In the genomic region with DNA sequence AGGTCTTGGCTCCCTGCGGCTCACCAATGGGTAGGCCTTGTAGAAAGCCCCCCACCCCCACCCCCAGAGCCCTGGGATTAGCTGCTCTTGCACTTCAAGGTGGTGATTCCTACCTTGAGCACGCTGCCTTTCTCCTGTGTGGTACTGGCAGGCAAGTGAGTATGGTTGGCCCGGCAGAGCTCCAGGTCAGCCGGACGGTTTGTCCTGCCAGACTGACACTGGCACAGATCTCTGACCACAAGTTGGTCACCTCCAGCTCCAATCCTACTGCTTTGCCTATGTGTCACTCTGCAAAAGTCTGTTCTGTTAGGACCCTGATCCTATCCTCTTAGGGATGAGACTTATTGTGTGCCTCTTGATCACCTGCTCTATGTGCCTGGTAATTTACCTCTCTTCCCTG, we compare ENCODE assay signal across 24 mouse cellular contexts. TPM values are rescaled to one million over a fixed set of nuclear protein-coding genes. Genes with fewer than 3 reads are reported as not detected.
DNase-seq lines count a peak whose midpoint lies in the region; ATAC-seq and TF ChIP-seq lines count a peak whose summit lies in the region.
"Had no signal": no experiment of that assay in that cellular context is flagged by ENCODE, and none has a peak within 500 bp of the region (broad histone marks: within the 10 kb centered on the region; RNA-seq: fewer than 3 reads in every experiment).

No protein-coding gene starts in this region.

- peak overlapping the region; percentile 36 for H3K9ac ChIP-seq in liver, embryonic 12.5 days
- H3K9ac ChIP-seq in liver, embryonic 11.5 days (ENCODE audit: low read depth, low read length) = no peak overlapping the region
- no peak overlapping the region for H3K9ac ChIP-seq in liver, embryonic 14.5 days (replicated peaks)
- no peak overlapping the region for H3K9ac ChIP-seq in intestine, embryonic 16.5 days (ENCODE audit: low read depth, low read length)
- H3K9ac ChIP-seq: embryonic facial prominence, embryonic 13.5 days; heart, embryonic 13.5 days; lung, embryonic 14.5 days; neural tube, embryonic 12.5 days had no signal

- no peak overlapping the region for H3K4me2 ChIP-seq in liver, embryonic 12.5 days
- no peak overlapping the region for H3K4me2 ChIP-seq in liver, embryonic 11.5 days
- H3K4me2 ChIP-seq in liver, embryonic 14.5 days (ENCODE audit: low read depth) = no peak overlapping the region
- no peak overlapping the region for H3K4me2 ChIP-seq in intestine, embryonic 16.5 days (ENCODE audit: low read depth, low read length)
- H3K4me2 ChIP-seq: embryonic facial prominence, embryonic 13.5 days; heart, embryonic 13.5 days; lung, embryonic 14.5 days; neural tube, embryonic 12.5 days had no signal

- WGBS in liver, embryonic 12.5 days (ENCODE audit: insufficient replicate concordance) = 70% methylated on average over 5 of the region's 5 CpGs
- WGBS in liver, embryonic 11.5 days = 78% methylated on average over 5 of the region's 5 CpGs
- 82% methylated on average over 5 of the region's 5 CpGs for WGBS in liver, embryonic 14.5 days (ENCODE audit: insufficient replicate concordance)
- WGBS in intestine, embryonic 16.5 days = 67% methylated on average over 5 of the region's 5 CpGs

- TF ChIP-seq CTCF in liver, embryonic 14.5 days (IDR thresholded peaks at IDR 0.05; ENCODE audit: low read depth) = no peak

- peak overlapping the region; percentile 98 for H3K27ac ChIP-seq in liver, embryonic 12.5 days
- no peak overlapping the region for H3K27ac ChIP-seq in liver, embryonic 11.5 days (ENCODE audit: low read depth, low read length)
- H3K27ac ChIP-seq in liver, embryonic 14.5 days = peak overlapping the region; percentile 98
- no peak overlapping the region for H3K27ac ChIP-seq in intestine, embryonic 16.5 days (ENCODE audit: low read length)
- H3K27ac ChIP-seq: embryonic facial prominence, embryonic 13.5 days; heart, embryonic 13.5 days; layer of hippocampus, adult 2 months; neural tube, embryonic 12.5 days had no signal

- H3K27me3 ChIP-seq in liver, embryonic 12.5 days (replicated peaks) = no peaks in the 10 kb centered on the region
- H3K27me3 ChIP-seq in liver, embryonic 11.5 days (replicated peaks; ENCODE audit: control insufficient read depth, insufficient read depth, low read length) = no peaks in the 10 kb centered on the region
- no peaks in the 10 kb centered on the region for H3K27me3 ChIP-seq in liver, embryonic 14.5 days (ENCODE audit: control insufficient read depth, insufficient read depth, low read length)
- H3K27me3 ChIP-seq in intestine, embryonic 16.5 days (replicated peaks; ENCODE audit: control insufficient read depth, insufficient read depth, low read length) = no peaks in the 10 kb centered on the region
- H3K27me3 ChIP-seq: embryonic facial prominence, embryonic 13.5 days; heart, embryonic 13.5 days; neural tube, embryonic 12.5 days had no signal

- H3K4me1 ChIP-seq in liver, embryonic 12.5 days = peaks cover 90% of the 10 kb centered on the region
- H3K4me1 ChIP-seq in liver, embryonic 11.5 days (replicated peaks; ENCODE audit: control insufficient read depth, insufficient read depth, low read length) = peaks cover 56% of the 10 kb centered on the region
- peaks cover 76 to 77% of the 10 kb centered on the region in 2 experiments for H3K4me1 ChIP-seq in liver, embryonic 14.5 days (replicated peaks; ENCODE audit: control insufficient read depth in 2 of 2, insufficient read depth in 2 of 2, low read length in 1 of 2)
- peaks cover 11% of the 10 kb centered on the region for H3K4me1 ChIP-seq in intestine, embryonic 16.5 days (ENCODE audit: control insufficient read depth, insufficient read depth, low read length)

- peak; percentile 91 for DNase-seq in heart, adult 11 months
- no peak for DNase-seq in heart, postnatal 25 days (ENCODE audit: low spot score)
- DNase-seq in liver, embryonic 11.5 days (ENCODE audit: low spot score) = no peak
- DNase-seq in liver, embryonic 14.5 days (ENCODE audit: low read depth in 3 of 3, low spot score in 3 of 3) = no peak
- no peak for DNase-seq in right cerebral cortex, adult 18-20 months
- DNase-seq: adrenal gland, postnatal 14 days; cerebellum, adult 11-12 months; cerebellum, postnatal 14 days; kidney, adult 2 months; kidney, postnatal 14 days; left cerebral cortex, postnatal 4 days; lung, embryonic 14.5 days; lung, postnatal 4 days; spleen, adult 18-20 months; thymus, postnatal 25 days had no signal

- intact Hi-C loops in heart, postnatal 25 days (cut with DNase I) = no loop called here

- no peak for TF ChIP-seq EP300 in liver, embryonic 14.5 days (IDR thresholded peaks at IDR 0.05; ENCODE audit: low read depth)

- no peaks in the 10 kb centered on the region for H3K36me3 ChIP-seq in liver, embryonic 12.5 days
- no peaks in the 10 kb centered on the region for H3K36me3 ChIP-seq in liver, embryonic 11.5 days (ENCODE audit: control insufficient read depth, insufficient read depth, low read length)
- no peaks in the 10 kb centered on the region for H3K36me3 ChIP-seq in liver, embryonic 14.5 days (replicated peaks; ENCODE audit: control insufficient read depth, insufficient read depth, low read depth)
- no peaks in the 10 kb centered on the region for H3K36me3 ChIP-seq in intestine, embryonic 16.5 days (ENCODE audit: control insufficient read depth, insufficient read depth, low read length)
- H3K36me3 ChIP-seq: embryonic facial prominence, embryonic 13.5 days; heart, embryonic 13.5 days; neural tube, embryonic 12.5 days had no signal

- H3K4me3 ChIP-seq in liver, embryonic 12.5 days = no peak overlapping the region
- no peak overlapping the region for H3K4me3 ChIP-seq in liver, embryonic 11.5 days (ENCODE audit: low read depth, low read length)
- no peak overlapping the region for H3K4me3 ChIP-seq in liver, embryonic 14.5 days (ENCODE audit: insufficient read depth in 1 of 2, low read depth in 2 of 2, low read length in 2 of 2)
- H3K4me3 ChIP-seq in intestine, embryonic 16.5 days (ENCODE audit: low read length) = no peak overlapping the region
- H3K4me3 ChIP-seq: embryonic facial prominence, embryonic 13.5 days; heart, embryonic 13.5 days; layer of hippocampus, adult 2 months; neural tube, embryonic 12.5 days had no signal

- H3K9me3 ChIP-seq in liver, embryonic 12.5 days (replicated peaks) = 0 out of 2 replicates have a peak, but pooled peaks cover 2% of the 10 kb centered on the region
- H3K9me3 ChIP-seq in liver, embryonic 11.5 days (ENCODE audit: control insufficient read depth, low read length) = no peaks in the 10 kb centered on the region
- no peaks in the 10 kb centered on the region for H3K9me3 ChIP-seq in liver, embryonic 14.5 days (ENCODE audit: control insufficient read depth, low read length)
- no peaks in the 10 kb centered on the region for H3K9me3 ChIP-seq in intestine, embryonic 16.5 days (ENCODE audit: control insufficient read depth, low read length)
- H3K9me3 ChIP-seq: embryonic facial prominence, embryonic 13.5 days; G1E; heart, embryonic 13.5 days; neural tube, embryonic 12.5 days had no signal

- ATAC-seq in liver, embryonic 12.5 days = no peak
- no peak for ATAC-seq in liver, embryonic 11.5 days (replicated peaks; ENCODE audit: low FRiP score)
- no peak for ATAC-seq in liver, embryonic 14.5 days (ENCODE audit: insufficient read depth)
- ATAC-seq in intestine, embryonic 16.5 days = no peak
- ATAC-seq: activated CD4-positive, CD25-positive, alpha-beta regulatory T cell, adult 4 months; forebrain, embryonic 16.5 days had no signal

RNA-seq across cellular contexts. Expression of gene Dapk2, which starts 26.5 kb away (rescaled TPM):
- total RNA-seq in heart, postnatal 25 days (2021) = 1 to 10 TPM; 5.3 TPM
- polyA plus RNA-seq in liver, embryonic 12.5 days (2016; fragmentation: Nextera tagmentation; extraction: Ambion mirVana) = 12.3 and 16.4 TPM in 2 replicates
- 5.9 and 6.1 TPM in 2 replicates for polyA plus RNA-seq in liver, embryonic 11.5 days (2014; fragmentation: Nextera tagmentation; extraction: Ambion mirVana)
- 7.3 and 11.7 TPM in 2 replicates for polyA plus RNA-seq in liver, embryonic 14.5 days (2012; rRNA removed)
- polyA plus RNA-seq in liver, embryonic 14.5 days (2014; fragmentation: Nextera tagmentation; extraction: Ambion mirVana) = 24.6 and 25.2 TPM in 2 replicates
- polyA plus RNA-seq in intestine, embryonic 16.5 days (2015; fragmentation: Nextera tagmentation; extraction: Ambion mirVana) = 6.8 and 8.0 TPM in 2 replicates

RNA-seq across cellular contexts. Expression of gene Ciao2a, which starts 58.2 kb away (rescaled TPM):
- total RNA-seq in heart, postnatal 25 days (2021) = 10 to 100 TPM; 62.4 to 64.9 TPM
- 199 TPM in 2 replicates for polyA plus RNA-seq in liver, embryonic 12.5 days (2016; fragmentation: Nextera tagmentation; extraction: Ambion mirVana)
- polyA plus RNA-seq in liver, embryonic 11.5 days (2014; fragmentation: Nextera tagmentation; extraction: Ambion mirVana) = 256 and 260 TPM in 2 replicates
- polyA plus RNA-seq in liver, embryonic 14.5 days (2012; rRNA removed) = 32.3 and 50.1 TPM in 2 replicates
- 129 and 132 TPM in 2 replicates for polyA plus RNA-seq in liver, embryonic 14.5 days (2014; fragmentation: Nextera tagmentation; extraction: Ambion mirVana)
- polyA plus RNA-seq in intestine, embryonic 16.5 days (2015; fragmentation: Nextera tagmentation; extraction: Ambion mirVana) = 203 and 219 TPM in 2 replicates

RNA-seq across cellular contexts. Expression of gene Snx1, which starts 58.2 kb away (rescaled TPM):
- total RNA-seq in heart, postnatal 25 days (2021) = 10 to 100 TPM; 27.6 to 30.4 TPM
- polyA plus RNA-seq in liver, embryonic 12.5 days (2016; fragmentation: Nextera tagmentation; extraction: Ambion mirVana) = 89.6 and 95.1 TPM in 2 replicates
- 129 and 139 TPM in 2 replicates for polyA plus RNA-seq in liver, embryonic 11.5 days (2014; fragmentation: Nextera tagmentation; extraction: Ambion mirVana)
- 31.8 and 47.7 TPM in 2 replicates for polyA plus RNA-seq in liver, embryonic 14.5 days (2012; rRNA removed)
- polyA plus RNA-seq in liver, embryonic 14.5 days (2014; fragmentation: Nextera tagmentation; extraction: Ambion mirVana) = 66.0 and 68.3 TPM in 2 replicates
- 149 and 155 TPM in 2 replicates for polyA plus RNA-seq in intestine, embryonic 16.5 days (2015; fragmentation: Nextera tagmentation; extraction: Ambion mirVana)

Comparison
In these comparisons a context has a peak if more than half of its experiments do, and no peak if none do; other contexts are left out.
1. H3K27ac ChIP-seq: peak in liver, embryonic 12.5 days (single experiment) and liver, embryonic 14.5 days (single experiment); none in liver, embryonic 11.5 days (single experiment) and intestine, embryonic 16.5 days (single experiment).